Mouse (Mus musculus) hindbrain, postnatal 0 days (tissue): ENCODE data around the gene Cyp2e1. TPM values are rescaled to one million over a fixed set of nuclear protein-coding genes. Genes with fewer than 3 reads are reported as not detected.

Experiments used
- ATAC-seq: fragments of 200-750 bp; cut with Nextera tagmentation; 2 replicates; pipeline ENCODE4 v1.8.0; 2017; ENCODE audit warnings: mild to moderate bottlenecking, moderate TSS enrichment, moderate library complexity
- DNase-seq: peaks from one replicate; pipeline ENCODE4 v3.0.0-alpha.2; 2015; ENCODE audit warnings: low spot score
- H3K27ac ChIP-seq: fragments of 300-500 bp; sonication (generic); 2 replicates; pipeline ENCODE4 v1.5.1; 2014; ENCODE audit warnings: mild to moderate bottlenecking
- H3K27me3 ChIP-seq: fragments of 300-500 bp; sonication (generic); 2 replicates; pipeline ENCODE4 v1.6.1; 2014; ENCODE audit warnings: low read length, mixed read lengths; ENCODE audit not compliant: insufficient read depth
- H3K36me3 ChIP-seq: fragments of 300-500 bp; sonication (generic); 2 replicates; pipeline ENCODE4 v1.6.1; 2014; ENCODE audit warnings: low read length, mixed read lengths; ENCODE audit not compliant: insufficient read depth
- H3K4me1 ChIP-seq: fragments of 300-500 bp; sonication (generic); 2 replicates; pipeline ENCODE4 v1.6.1; 2014; ENCODE audit warnings: antibody characterized with exemption, low read length, mixed read lengths; ENCODE audit not compliant: insufficient read depth
- H3K4me2 ChIP-seq: fragments of 300-500 bp; sonication (generic); 2 replicates; pipeline ENCODE4 v1.6.1; 2014; ENCODE audit warnings: low read depth, mild to moderate bottlenecking, low read length, moderate library complexity, mixed read lengths
- H3K4me3 ChIP-seq: fragments of 300-500 bp; sonication (generic); 2 replicates; pipeline ENCODE4 v1.5.1; 2014; ENCODE audit warnings: low read length
- H3K9ac ChIP-seq: fragments of 300-500 bp; sonication (generic); replicated peaks from 2 replicates; pipeline ENCODE4 v1.6.1; 2014; ENCODE audit warnings: mild to moderate bottlenecking, low read length, moderate library complexity, mixed read lengths
- H3K9me3 ChIP-seq: fragments of 300-500 bp; sonication (generic); 2 replicates; pipeline ENCODE4 v1.6.1; 2016; ENCODE audit warnings: low read length, mixed read lengths
- CTCF ChIP-seq: IDR thresholded peaks from 2 replicates; pipeline ENCODE4 v1.5.1; 2016; ENCODE audit warnings: antibody characterized with exemption, control low read depth, low read depth
- WGBS: fragments of 180-500 bp; shearing (Covaris S2); extraction: QIAGEN DNeasy Blood & Tissue Kit; methylation state at CpG from one replicate; pipeline ENCODE4 v1.1.7; 2014; 5-methylcytosine and 5-hydroxymethylcytosine counted together
- polyA plus RNA-seq: library from polyadenylated mRNA; unstranded; fragments of >200 nt; fragmentation: Nextera tagmentation; extraction: Ambion mirVana; gene quantifications from 2 replicates; pipeline ENCODE4 v1.2.1, GENCODE M21; 2015
- total RNA-seq: library from RNA; depleted of rRNA; stranded (reverse); fragments of >200 nt; gene quantifications from 2 replicates; pipeline ENCODE4 v1.2.3, GENCODE M21; 2014; rRNA removed

The Cyp2e1 gene
- total RNA-seq (not detected in 2 replicates), polyA plus RNA-seq (not detected in 2 replicates)

DNA sequence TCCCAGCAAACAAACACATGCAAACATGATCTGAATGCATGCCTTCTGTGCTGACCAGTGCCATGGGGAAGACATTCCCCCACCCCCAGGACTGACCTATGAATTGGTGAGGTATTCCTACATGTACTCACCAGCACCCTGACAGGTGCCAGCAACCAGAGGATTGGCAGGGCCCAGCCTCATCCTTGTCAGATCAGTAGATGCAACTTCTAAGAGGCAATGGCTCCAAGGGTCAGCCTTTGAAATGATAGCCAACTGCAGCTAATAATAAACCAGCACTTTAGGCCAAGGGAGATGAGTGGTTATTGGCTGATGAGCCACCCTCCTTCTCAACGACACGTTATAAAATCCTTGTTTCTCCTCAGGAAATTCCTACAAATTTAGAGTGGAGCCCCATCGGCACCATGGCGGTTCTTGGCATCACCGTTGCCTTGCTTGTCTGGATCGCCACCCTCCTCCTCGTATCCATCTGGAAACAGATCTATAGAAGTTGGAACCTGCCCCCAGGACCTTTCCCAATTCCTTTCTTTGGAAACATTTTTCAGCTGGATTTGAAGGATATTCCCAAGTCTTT, at the start of gene Cyp2e1:
Cyp2e1 (plus strand) TSS at position 293 of the 574 bp plus-strand sequence.
- no peaks in the 10 kb centered on the region for H3K36me3 ChIP-seq
- H3K27ac ChIP-seq: no peak within 1 kb of the TSS
- no peaks in the 10 kb centered on the region for H3K27me3 ChIP-seq
- H3K4me2 ChIP-seq: no peak within 1 kb of the TSS
- ATAC-seq: no peak
- H3K4me3 ChIP-seq: no peak within 1 kb of the TSS
- no peaks in the 10 kb centered on the region for H3K9me3 ChIP-seq
- TF ChIP-seq CTCF: no peak
- no peaks in the 10 kb centered on the region for H3K4me1 ChIP-seq
- DNase-seq: no peak
- H3K9ac ChIP-seq: no peak within 1 kb of the TSS
- WGBS: 88% methylated on average over 7 of the region's 7 CpGs

DNA sequence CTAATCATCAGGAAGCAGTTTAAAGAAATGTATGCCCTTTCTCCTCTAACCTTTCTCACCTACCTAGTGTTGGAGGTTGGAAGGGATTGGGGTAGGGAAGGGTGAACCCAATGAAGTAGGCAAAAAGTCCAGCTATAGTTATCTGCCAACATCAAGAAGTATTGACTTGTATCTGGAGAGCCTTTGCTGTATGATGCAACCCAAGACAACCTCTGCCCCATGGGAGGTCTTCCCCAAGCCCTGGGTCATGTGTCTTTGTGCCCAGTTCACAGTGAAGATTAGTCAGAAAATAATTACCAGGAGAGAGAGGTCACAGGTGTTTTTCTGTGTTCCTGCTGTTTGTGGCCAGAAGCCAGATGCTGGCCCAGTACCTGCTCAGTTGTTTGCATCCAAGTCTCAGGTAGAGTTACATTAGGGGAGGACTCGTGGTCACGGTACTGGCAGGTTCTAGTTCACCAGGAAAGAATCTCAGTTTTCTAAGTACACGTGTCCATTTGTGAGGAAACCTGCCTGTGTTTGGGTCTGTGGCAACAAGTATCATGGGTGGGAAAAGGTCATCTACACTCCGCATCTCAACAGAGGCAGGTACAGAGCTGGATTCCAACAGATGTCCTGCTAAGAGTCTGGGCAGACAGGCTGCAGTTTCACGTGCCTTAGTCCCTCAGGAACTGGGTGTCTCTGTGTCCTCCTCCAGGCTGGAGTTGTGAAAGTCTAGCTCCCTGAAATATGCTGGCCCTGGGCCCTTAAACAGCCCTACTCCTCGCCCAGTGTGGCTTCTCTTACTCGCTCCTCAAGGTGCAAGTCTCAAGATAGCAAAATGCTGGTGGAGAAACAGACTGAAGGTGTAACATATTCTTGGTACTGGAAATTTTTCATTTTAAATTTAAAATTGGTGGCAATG, 46.1 kb upstream of the Cyp2e1 start:
- 83% methylated on average over 7 of the region's 7 CpGs for whole genome bisulfite sequencing
- Histone ChIP-seq H3K4me2 (no peak overlapping the region), H3K4me3 (no peak overlapping the region), H3K27ac (no peak overlapping the region), H3K9me3 (no peaks in the 10 kb centered on the region), H3K36me3 (no peaks in the 10 kb centered on the region), H3K4me1 (no peaks in the 10 kb centered on the region), H3K27me3 (no peaks in the 10 kb centered on the region), H3K9ac (no peak overlapping the region)
- no peak for DNase-seq
- ATAC-seq: no peak
- no peak for TF ChIP-seq CTCF

DNA sequence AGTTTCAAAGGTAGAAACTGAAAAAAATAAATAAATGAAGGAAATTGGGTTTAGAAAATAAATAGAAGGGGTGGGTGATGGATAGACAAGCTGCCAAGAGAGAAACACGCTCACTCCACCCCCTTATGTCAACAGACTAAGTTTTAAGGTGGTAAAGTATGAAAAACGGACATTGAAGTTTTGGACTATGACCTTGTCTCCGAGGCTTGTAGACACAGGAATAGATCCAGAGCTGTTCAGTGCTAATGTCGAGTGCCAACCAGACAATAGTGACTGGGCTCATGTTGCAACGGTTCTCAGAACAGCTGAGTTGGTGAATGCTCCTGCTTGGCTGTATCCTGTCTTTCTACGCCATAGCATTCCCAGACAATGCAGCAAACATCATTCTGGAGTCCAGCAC, 42.4 kb upstream of the Cyp2e1 start:
- H3K4me1 ChIP-seq: no peaks in the 10 kb centered on the region
- 83% methylated on average over 6 of the region's 6 CpGs for WGBS
- no peak for ATAC-seq

DNA sequence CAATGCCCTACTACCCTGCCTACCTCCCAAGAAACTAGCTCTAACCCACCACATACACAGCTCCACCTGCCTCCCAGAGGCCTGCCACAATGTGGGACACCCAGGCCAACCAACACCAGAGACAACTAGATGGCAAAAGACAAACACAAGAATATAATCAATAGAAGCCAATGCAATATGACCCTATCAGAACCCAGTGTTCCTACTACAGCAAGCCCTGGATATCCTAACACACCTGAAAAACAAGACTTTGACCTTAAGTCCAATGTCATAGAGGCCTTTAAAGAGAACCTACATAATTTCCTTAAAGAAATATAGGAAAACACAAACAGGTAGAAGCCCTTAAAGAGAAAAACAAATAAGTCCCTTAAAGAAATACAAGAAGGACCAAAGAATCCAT, 38.0 kb upstream of the Cyp2e1 start:
- H3K36me3 ChIP-seq: no peaks in the 10 kb centered on the region
- TF ChIP-seq CTCF: no peak

More for the DNA sequence above, 42.4 kb upstream of the Cyp2e1 start:
- H3K36me3 ChIP-seq: no peaks in the 10 kb centered on the region
- no peak overlapping the region for H3K27ac ChIP-seq
- no peak overlapping the region for H3K9ac ChIP-seq
- H3K4me3 ChIP-seq: no peak overlapping the region
- TF ChIP-seq CTCF: no peak
- no peak for DNase-seq
- no peaks in the 10 kb centered on the region for H3K9me3 ChIP-seq
- no peaks in the 10 kb centered on the region for H3K27me3 ChIP-seq
- H3K4me2 ChIP-seq: no peak overlapping the region

DNA sequence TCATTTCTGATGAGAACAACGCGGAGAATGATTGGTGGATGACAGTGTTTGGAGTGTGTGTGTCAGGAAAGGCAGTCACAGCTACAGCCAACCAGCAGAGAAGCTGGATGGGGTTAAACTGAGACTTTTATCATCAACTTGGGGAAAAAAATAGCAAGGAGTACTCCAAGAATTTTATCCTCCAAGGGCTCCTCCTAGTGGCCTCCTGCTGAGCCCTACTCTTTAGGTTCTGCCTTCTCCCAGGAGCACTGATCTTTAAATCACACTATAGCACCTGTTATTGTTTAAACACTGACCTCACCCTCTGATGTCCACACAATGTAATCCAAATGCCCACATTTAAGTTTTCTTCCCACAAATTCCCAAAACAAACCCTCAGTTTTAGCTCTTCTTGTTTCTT, 30.4 kb upstream of the Cyp2e1 start:
- H3K9me3 ChIP-seq: no peaks in the 10 kb centered on the region
- TF ChIP-seq CTCF: no peak
- H3K27me3 ChIP-seq: no peaks in the 10 kb centered on the region
- H3K4me3 ChIP-seq: no peak overlapping the region
- WGBS: 73% methylated on average over 2 of the region's 2 CpGs
- no peak overlapping the region for H3K9ac ChIP-seq
- DNase-seq: no peak
- no peak overlapping the region for H3K4me2 ChIP-seq
- no peaks in the 10 kb centered on the region for H3K4me1 ChIP-seq
- H3K36me3 ChIP-seq: no peaks in the 10 kb centered on the region
- H3K27ac ChIP-seq: no peak overlapping the region
- no peak for ATAC-seq

More for the DNA sequence above, 38.0 kb upstream of the Cyp2e1 start:
- Histone ChIP-seq H3K27ac (no peak overlapping the region), H3K9ac (no peak overlapping the region), H3K4me3 (no peak overlapping the region), H3K9me3 (no peaks in the 10 kb centered on the region), H3K27me3 (no peaks in the 10 kb centered on the region), H3K4me1 (no peaks in the 10 kb centered on the region), H3K4me2 (no peak overlapping the region)
- no peak for ATAC-seq
- DNase-seq: no peak

DNA sequence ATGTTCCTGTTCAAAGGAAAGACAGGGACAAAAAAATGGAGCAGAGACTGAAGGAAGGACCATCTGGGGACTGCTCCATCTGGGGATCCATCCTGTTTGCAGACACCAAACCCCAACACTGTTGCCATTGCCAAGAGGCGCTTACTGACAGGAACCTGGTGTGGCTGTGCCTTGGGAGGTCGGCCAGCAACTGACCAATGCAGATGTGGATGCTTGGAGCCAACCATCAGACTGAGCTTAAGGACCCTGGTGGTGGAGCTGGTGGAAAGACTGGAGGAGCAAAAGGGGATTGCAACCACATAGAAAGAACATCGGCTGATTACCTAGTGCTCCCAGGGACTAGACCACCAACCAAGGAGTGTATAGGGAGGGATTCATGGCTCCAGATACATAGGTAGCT, 16.1 kb upstream of the Cyp2e1 start:
- Histone ChIP-seq H3K4me2 (no peak overlapping the region), H3K27ac (no peak overlapping the region), H3K9me3 (no peaks in the 10 kb centered on the region), H3K36me3 (no peaks in the 10 kb centered on the region), H3K9ac (no peak overlapping the region), H3K4me3 (no peak overlapping the region), H3K27me3 (no peaks in the 10 kb centered on the region), H3K4me1 (no peaks in the 10 kb centered on the region)
- WGBS: 92% methylated on average over 3 of the region's 3 CpGs
- DNase-seq (no peak), ATAC-seq (no peak)
- TF ChIP-seq CTCF: no peak
